Mouse (Mus musculus) forebrain, embryonic 16.5 days (tissue): ENCODE measurements at regions not wholly inside any gene's neighbourhood (a gene's known extent, or its start where the extent isn't known, plus 50 kb on each side); places are given as distances from the start of the nearest gene placed in this dataset.

Experiments
- ATAC-seq: fragments of 200-750 bp; cut with Nextera tagmentation; 2 replicates; pipeline ENCODE4 v1.8.0; 2017; ENCODE audit warnings: mild to moderate bottlenecking, moderate library complexity
- H3K27ac ChIP-seq: fragments of 300-500 bp; sonication (generic); 2 replicates; pipeline ENCODE4 v1.5.1; 2014; ENCODE audit warnings: low read length, control low read depth
- H3K27me3 ChIP-seq: fragments of 300-500 bp; sonication (generic); replicated peaks from 2 replicates; pipeline ENCODE4 v1.6.1; 2014; ENCODE audit warnings: low read length; ENCODE audit not compliant: control insufficient read depth, insufficient read depth
- H3K36me3 ChIP-seq: fragments of 300-500 bp; sonication (generic); 2 replicates; pipeline ENCODE4 v1.6.1; 2014; ENCODE audit not compliant: control insufficient read depth, insufficient read depth
- H3K4me1 ChIP-seq: fragments of 300-500 bp; sonication (generic); replicated peaks from 2 replicates; pipeline ENCODE4 v1.6.1; 2014; ENCODE audit warnings: low read length; ENCODE audit not compliant: control insufficient read depth, insufficient read depth
- H3K4me2 ChIP-seq: fragments of 300-500 bp; sonication (generic); 2 replicates; pipeline ENCODE4 v1.6.1; 2014; ENCODE audit warnings: mild to moderate bottlenecking, low read length, control low read depth
- H3K4me3 ChIP-seq: fragments of 300-500 bp; sonication (generic); replicated peaks from 2 replicates; pipeline ENCODE4 v1.5.1; 2014; ENCODE audit warnings: mild to moderate bottlenecking, low read length, control low read depth
- H3K9ac ChIP-seq: fragments of 300-500 bp; sonication (generic); replicated peaks from 2 replicates; pipeline ENCODE4 v1.6.1; 2014; ENCODE audit warnings: low read depth, low read length, control low read depth
- H3K9me3 ChIP-seq: fragments of 300-500 bp; sonication (generic); 2 replicates; pipeline ENCODE4 v1.6.1; 2016; ENCODE audit warnings: low read length; ENCODE audit not compliant: control insufficient read depth
- WGBS: fragments of 180-500 bp; shearing (Covaris S2); extraction: QIAGEN DNeasy Blood & Tissue Kit; methylation state at CpG from one replicate; pipeline ENCODE4 v1.1.7; 2014; 5-methylcytosine and 5-hydroxymethylcytosine counted together

DNA sequence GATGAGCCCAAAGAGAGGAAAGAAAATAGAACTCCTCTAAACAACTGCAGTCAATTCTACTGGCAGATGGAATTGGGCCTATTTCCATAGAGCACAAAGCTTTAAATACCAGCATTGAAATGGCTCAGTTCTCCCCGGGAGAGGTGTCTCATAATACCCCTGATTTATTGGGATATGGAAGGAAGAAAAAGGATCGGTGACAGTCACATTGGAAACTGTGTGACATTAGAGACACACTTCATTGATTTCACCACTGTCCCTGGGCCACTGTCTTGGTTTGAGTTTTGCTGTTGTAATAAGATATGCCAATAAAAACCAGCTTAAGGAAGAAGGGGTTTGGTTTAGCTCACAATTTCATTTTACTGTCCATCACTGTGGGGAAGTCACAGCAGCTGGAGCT, 288.7 kb upstream of the 5930422O12Rik start:
- Histone ChIP-seq H3K9me3 (no peaks in the 10 kb centered on the region), H3K4me2 (no peak overlapping the region), H3K4me1 (no peaks in the 10 kb centered on the region), H3K27me3 (no peaks in the 10 kb centered on the region), H3K36me3 (no peaks in the 10 kb centered on the region), H3K9ac (no peak overlapping the region), H3K4me3 (no peak overlapping the region), H3K27ac (no peak overlapping the region)
- WGBS = 49% methylated on average over 2 of the region's 2 CpGs
- no peak for ATAC-seq

DNA sequence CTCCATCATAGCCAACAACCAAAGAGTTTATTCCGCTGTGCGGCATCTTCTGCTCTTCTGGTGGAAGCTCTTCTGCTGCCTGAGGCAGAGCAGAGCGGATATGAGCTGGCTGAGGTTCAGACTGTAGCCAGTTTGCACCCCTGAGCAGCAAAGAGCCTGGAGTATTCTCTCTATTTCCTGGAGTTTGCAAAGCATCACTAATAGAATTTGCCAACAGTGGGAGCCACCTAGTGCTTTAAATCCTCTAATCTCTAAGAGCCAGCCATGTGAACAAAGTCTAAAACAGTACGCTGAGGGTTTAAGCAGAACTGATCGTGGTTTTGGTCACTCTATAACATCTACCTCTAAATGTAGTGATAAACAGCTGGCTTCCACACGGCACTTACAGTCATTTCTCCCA, 250.9 kb upstream of the 5930422O12Rik start:
- no peak for ATAC-seq

DNA sequence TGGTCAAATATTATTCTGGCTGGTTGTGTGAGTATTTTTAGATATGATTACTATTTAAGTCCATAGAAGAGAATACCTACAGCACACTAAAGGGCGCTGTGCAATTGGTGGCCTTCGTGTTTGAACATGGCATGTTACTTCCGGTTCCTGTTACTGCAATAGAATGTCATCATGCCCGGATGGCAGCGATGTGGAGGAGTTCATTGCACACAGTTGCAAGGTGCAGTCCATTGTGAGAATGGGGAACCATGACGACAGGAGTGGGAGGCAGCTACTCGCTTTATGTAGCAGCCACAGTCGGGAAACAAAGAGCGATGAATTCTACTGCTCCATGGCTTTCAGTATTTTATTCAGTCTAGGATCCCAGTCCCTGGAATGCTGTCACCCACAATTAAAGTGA, 245.5 kb upstream of the 5930422O12Rik start:
- Histone ChIP-seq H3K27me3 (no peaks in the 10 kb centered on the region), H3K9me3 (no peaks in the 10 kb centered on the region), H3K4me1 (no peaks in the 10 kb centered on the region), H3K27ac (no peak overlapping the region), H3K4me2 (no peak overlapping the region), H3K36me3 (no peaks in the 10 kb centered on the region), H3K4me3 (no peak overlapping the region), H3K9ac (no peak overlapping the region)
- WGBS = 69% methylated on average over 9 of the region's 9 CpGs
- ATAC-seq = no peak

More for the DNA sequence above, 250.9 kb upstream of the 5930422O12Rik start:
- H3K4me2 ChIP-seq = no peak overlapping the region
- no peak overlapping the region for H3K27ac ChIP-seq
- H3K9me3 ChIP-seq = no peaks in the 10 kb centered on the region
- no peak overlapping the region for H3K9ac ChIP-seq
- WGBS = 86% methylated on average over 6 of the region's 6 CpGs
- no peak overlapping the region for H3K4me3 ChIP-seq
- no peaks in the 10 kb centered on the region for H3K4me1 ChIP-seq
- no peaks in the 10 kb centered on the region for H3K36me3 ChIP-seq
- H3K27me3 ChIP-seq = no peaks in the 10 kb centered on the region
